Mouse (Mus musculus) embryonic facial prominence, embryonic 12.5 days (tissue): ENCODE measurements at regions not wholly inside any gene's neighbourhood (a gene's known extent, or its start where the extent isn't known, plus 50 kb on each side); places are given as distances from the start of the nearest gene placed in this dataset.

Experiments
- ATAC-seq: fragments of 200-750 bp; cut with Nextera tagmentation; 2 replicates; pipeline ENCODE4 v1.8.0; 2017; ENCODE audit not compliant: insufficient number of reproducible peaks, insufficient read depth, low FRiP score, low TSS enrichment
- H3K27ac ChIP-seq: fragments of 300-500 bp; sonication (generic); 2 replicates; pipeline ENCODE4 v1.5.1; 2016; ENCODE audit warnings: mild to moderate bottlenecking
- H3K27me3 ChIP-seq: fragments of 300-500 bp; sonication (generic); 2 replicates; pipeline ENCODE4 v1.6.1; 2016; ENCODE audit warnings: mild to moderate bottlenecking, moderate library complexity
- H3K36me3 ChIP-seq: fragments of 300-500 bp; sonication (generic); 2 replicates; pipeline ENCODE4 v1.6.1; 2016; ENCODE audit warnings: mild to moderate bottlenecking
- H3K4me1 ChIP-seq: fragments of 300-500 bp; sonication (generic); 2 replicates; pipeline ENCODE4 v1.6.1; 2016
- H3K4me2 ChIP-seq: fragments of 300-500 bp; sonication (generic); replicated peaks from 2 replicates; pipeline ENCODE4 v1.6.1; 2016; ENCODE audit warnings: mild to moderate bottlenecking, moderate library complexity
- H3K4me3 ChIP-seq: fragments of 300-500 bp; sonication (generic); 2 replicates; pipeline ENCODE4 v1.5.1; 2016; ENCODE audit warnings: mild to moderate bottlenecking
- H3K9ac ChIP-seq: fragments of 300-500 bp; sonication (generic); 2 replicates; pipeline ENCODE4 v1.6.1; 2016; ENCODE audit warnings: mild to moderate bottlenecking, moderate library complexity
- H3K9me3 ChIP-seq: fragments of 300-500 bp; sonication (generic); 2 replicates; pipeline ENCODE4 v1.6.1; 2016; ENCODE audit warnings: mild to moderate bottlenecking, moderate library complexity
- WGBS: fragments of 180-500 bp; shearing (Covaris S2); methylation state at CpG from one replicate; pipeline ENCODE4 v1.1.7; 2016; 5-methylcytosine and 5-hydroxymethylcytosine counted together

DNA sequence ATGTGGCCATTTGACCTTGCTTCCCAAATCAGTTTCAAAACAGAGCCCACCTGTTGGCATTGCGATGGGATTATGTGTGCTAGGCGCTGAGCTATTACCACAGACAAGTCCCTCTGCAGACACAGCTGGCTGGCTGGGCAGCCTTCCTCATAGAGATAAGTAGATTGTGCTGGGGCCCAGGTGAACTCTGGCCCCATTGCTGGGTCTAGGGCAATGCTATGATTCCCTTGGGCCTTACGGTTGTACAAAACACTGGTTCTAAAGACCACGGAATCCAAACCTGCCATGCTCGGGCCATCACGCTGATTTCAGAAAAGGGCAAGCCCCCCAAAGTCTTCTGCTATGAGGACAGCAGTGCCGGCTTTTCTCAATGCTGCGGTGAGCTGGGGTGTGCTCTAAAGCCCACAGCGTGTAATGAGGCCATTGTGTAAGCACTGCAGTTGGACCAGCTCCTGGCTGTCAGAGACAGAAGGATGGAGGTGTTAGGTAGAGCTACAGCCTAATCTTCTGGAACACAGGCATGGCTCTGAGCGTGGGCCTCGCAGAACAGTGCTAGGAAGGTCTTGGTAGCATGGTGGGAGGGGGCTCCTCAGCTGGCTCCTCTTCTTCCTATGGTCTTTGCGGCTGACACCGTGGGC lies 51.2 kb upstream of the Pitx1 start:
- Histone ChIP-seq H3K27me3 (0 out of 2 replicates have a peak, but pooled peaks cover 3% of the 10 kb centered on the region), H3K4me1 (no peaks in the 10 kb centered on the region), H3K27ac (no peak overlapping the region), H3K36me3 (no peaks in the 10 kb centered on the region), H3K9me3 (no peaks in the 10 kb centered on the region), H3K4me3 (no peak overlapping the region), H3K9ac (no peak overlapping the region), H3K4me2 (no peak overlapping the region)
- ATAC-seq: no peak
- 88% methylated on average over 13 of the region's 13 CpGs for WGBS
